Mouse (Mus musculus) 416B (cell line): ENCODE measurements around the gene Ogfod2.

Source experiments
- DNase-seq: peaks from one replicate; pipeline ENCODE4 v3.0.0; 2011; ENCODE audit warnings: low read depth

Gene Ogfod2

DNA sequence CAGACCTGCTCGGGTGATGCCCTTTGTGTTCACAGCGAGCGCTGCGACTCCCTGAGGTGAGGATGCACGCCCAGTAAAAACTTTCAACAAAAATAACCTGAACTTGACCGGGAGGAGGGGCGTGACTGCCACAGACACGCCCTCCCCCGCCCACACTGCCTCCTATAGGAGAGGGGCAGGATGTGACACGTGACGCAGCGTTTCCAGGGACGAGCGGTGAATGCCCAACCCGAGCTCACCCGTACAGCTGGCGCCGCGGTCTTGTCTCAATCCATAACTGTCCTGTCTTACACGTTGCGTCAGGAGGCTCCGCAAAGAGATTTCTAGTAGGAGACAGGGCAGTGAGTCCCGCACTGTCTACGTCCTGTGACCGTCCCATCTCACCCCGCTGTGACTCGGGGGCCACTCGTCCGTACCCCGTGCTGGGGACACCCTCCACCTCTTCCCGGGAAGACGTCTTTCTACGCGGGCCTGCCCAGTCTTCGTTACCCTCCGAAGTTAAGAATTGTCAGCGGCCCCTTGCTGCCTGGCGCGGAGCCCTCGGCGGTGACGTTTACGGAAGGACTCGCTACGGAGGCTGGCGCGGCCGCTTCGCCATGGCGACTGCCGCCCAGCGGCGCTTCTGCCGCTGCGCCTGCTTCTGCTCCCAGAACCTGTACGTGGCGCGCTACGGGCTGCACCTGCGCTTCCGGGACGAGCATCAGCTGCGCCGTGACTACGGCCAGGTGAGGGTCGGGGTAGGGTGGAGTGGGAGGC is at the start of gene Ogfod2:
TSS of gene Ogfod2 (plus strand) at position 556 of the 756 bp plus-strand sequence.
- DNase-seq: peak; percentile 99

DNA sequence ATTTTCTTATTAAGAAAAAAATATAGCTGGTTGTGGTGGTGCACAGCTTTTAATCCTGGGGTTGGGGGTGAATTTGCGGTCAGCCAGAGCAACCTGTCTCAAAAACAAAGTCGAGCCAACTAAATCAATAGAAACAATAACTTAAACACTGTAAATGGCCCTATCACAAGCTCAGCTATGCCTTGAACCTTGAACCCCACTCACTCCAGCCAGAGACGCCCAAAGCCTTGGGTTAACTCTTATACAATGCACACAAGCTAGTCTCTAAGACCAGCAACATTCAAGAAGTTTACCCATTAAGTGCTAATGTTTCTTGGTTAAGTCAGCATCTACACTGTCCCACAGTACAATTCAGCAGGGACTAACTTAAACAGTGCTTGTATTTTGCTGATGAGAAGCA is 42.4 kb upstream of the Ogfod2 start:
- no peak for DNase-seq

DNA sequence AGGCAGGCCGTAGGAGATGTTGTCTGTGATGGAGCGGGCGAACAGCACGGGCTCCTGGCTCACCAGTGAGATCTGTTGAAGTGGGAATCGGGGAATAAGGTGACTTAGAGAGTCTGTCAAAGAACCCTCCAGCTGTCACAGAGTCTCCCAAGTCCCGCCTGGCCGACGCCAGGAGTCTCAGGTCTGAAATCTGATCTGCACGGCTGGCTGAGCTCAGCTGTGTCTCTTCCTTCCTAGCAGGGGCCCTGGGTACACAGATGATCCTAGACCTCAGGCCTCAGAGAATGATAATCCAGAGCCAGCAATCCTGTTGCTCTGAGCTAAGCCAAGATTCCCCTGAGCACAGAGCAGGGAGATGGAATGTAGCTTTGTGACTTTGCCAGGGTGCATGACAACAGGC is 38.4 kb upstream of the Ogfod2 start:
- DNase-seq: peak; percentile 38

DNA sequence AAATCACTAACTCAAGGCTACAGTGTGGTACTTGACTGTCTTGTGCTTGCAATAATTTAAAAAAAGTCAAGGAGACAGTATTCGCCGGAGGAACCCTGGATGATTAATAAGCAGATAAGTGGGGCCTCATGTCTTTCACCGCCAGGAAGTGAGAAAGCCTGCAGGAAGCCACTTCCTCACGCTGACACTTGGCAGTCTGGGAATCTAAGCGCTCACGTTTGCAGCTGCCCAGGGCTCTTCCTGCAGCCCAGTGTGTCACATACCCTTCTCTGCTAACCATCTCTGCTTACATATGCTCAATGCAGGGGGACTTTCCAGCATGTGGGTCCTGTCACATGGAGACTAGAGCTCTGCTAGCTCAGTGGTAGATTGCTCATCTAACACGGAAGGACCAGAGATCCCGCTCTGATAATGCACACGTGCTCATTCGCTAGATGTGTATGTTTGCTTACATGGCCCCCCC is 37.2 kb upstream of the Ogfod2 start:
- DNase-seq: peak; percentile 95

DNA sequence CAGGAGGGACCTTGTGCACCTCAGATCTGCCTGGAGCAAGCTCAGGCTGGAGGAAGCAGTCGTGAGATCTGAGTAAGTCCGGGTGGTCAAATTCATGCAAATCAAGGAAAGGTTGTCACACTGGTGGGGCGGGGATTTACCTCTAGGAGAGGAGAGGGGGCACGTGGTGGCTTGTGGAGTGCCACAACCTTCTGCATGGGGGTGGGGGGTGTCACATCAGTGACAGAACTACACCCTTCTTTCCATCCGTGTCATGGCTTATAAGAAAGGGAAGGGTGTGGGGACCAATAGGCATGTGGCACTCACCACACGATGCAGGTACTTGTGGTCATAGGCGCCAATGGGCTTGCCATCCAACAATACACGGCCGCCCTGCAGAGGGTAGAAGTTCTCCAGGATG is 36.4 kb upstream of the Ogfod2 start:
- DNase-seq: no peak

DNA sequence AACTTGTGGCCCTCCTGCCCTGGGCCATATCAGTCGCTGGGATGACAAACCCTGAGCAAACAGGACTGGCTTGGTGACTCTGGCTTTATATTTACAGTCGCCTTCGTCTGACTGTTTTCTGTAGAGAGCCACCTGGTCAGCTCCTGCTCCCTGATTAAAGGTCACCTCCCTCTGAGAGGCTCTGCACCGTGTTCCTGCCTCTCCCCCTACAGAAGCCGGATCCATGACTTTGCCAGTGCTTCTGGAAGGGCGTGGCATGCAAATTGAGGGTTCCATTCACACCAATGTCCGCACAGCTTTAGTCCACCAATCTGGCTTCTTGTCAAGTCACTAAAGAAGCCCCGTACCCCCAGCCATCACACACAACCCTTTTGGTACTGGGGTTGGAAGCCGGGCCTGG is 35.5 kb upstream of the Ogfod2 start:
- no peak for DNase-seq

DNA sequence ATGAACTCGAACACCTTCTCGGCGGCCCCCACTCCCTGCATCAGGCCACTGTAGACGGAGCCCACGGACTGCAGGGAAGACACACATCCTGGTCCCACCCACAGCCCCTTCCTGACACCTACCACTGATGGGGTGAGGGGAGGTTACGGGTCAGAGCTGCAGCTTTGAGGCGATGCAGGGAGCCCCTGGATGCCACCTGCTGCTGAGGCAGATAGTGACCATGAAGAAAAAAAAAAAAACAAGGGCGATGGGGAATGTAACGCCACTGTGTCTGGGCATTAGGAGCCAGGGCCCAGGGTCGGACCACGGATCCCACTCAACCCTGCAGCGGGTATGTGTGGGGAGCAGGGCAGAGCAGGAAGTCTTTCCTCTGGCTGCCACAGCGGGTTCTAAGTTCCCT is 34.9 kb upstream of the Ogfod2 start:
- no peak for DNase-seq

DNA sequence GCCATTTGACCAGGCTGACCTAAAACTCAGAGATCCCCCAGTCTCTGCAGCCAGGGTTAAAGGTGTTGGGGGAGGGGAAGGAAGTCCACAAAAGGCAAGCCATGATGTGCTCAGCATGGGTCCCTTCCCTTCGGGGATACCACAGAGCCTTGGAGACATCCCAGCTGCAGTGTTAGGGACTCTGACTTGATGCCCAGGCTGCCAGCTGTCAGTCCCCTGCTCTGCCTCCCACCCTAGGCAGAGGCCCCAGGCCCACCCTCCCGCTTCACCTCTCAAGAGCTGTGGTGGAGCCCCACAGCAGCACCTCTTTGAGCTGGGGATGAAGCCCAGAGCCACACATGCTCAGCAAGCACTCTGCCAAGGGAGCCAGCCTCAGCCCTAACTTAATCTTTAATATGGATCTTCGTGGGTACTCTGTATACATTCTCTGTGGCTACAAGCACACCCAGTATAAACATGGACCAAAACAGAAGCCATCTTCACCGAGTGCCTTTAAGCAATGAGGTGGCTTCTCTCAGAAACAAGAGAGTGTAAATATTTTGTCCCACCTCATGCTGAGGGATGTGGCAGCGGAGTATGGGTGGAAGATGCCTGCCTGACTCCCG is 34.1 kb upstream of the Ogfod2 start:
- DNase-seq: no peak

DNA sequence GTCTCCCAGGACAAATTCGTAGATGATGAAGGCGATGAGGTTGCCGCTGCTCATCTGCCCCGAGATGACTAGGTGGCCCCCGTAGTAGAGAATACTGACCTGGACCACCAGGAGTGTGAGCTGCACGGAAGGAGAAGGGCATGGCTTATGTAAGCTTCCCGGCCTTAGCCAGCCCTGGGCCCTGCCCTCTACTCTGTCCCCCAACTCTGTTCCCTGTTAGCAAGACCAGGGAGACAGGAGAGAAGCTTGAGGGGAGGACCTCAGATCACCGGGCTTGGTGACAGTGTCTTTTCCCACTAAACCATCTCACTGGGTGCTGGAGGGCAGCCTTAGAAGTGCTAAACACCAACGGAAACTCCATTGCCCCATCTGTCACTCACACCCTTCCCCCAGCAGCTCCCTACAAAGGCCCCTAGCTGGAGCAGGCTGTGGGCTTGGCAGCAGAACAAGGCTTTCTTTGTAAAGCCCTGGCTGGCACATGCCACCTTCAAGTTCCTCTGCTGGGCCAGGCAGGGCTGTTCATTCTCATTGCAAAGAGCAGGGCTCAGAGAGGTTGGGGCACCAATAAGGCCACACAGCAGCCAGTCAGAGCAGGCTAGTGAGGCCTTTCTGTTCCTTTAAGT is 33.2 kb upstream of the Ogfod2 start:
- peak; percentile 36 for DNase-seq

DNA sequence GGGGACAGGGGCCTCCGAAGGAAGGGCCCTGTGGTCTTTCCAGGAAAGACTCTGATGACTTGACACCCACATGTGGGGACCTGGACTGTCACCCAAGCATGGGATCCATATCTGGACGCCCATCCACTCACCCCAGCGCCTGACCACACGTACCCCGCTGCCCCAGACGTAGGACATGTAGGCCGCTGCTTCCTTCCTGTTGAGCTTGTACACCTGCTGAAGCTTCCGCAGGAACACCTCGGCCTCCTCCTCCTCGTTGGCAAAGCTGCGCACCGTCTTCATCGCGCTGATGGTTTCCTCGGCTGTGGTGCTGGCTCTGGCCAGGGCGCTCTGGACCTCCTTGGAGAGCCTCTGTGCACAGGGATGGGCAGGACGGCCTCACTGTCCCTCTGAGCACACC is 32.2 kb upstream of the Ogfod2 start:
- no peak for DNase-seq

DNA sequence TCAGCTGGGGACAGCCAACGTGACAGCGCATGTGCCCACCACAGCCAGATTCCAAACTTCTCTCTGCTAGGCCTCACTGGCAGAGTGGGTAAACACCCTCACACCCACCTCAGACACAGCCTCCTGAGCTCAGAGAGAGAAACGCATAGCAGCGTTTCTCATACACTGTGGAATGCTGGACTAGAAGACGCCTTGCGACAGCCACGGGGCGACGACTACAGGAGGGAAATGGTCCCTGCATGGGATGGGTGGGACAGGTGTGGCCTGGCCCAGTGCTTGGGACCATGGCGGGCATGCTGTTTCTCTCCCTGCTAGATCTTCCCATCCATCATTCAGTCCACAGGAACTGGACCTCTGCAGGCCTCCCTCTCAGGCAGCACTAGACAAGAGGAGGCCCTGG is 29.6 kb upstream of the Ogfod2 start:
- DNase-seq: no peak

DNA sequence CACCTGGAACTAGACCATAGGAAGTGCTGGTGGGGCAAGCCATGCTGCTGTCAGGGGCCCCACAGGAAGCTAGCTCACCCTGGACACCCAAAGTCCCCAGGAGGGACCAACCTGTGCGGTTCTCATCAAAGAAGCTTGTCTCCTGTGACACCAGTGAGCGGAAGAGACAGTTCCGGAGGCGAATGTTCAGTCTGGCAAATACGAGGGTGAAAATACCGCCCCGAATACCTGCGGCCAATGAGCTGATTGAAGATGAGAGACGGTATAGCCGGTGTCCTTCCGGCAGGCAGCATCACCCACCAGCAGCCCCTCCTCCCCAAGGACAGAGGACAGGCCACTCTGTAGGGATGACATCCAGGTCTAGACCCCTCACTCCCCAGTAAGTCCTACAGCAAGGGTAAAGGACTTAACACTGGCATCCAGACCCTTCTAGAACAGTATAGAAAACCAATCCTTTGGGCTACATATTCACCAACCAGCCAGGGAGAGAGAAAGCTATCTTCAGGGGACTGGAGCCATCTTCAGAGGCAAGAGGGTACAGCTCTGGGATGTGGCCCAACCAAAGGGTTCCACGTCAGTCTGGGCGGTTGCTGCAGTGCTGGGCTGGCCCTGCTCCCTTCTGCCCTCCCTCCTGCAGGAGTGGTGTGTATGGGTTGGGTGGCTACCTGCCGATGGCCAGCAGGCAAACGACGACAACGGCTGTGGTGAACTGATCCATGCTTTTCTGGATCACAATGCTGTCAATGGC is 29.0 kb upstream of the Ogfod2 start:
- DNase-seq: peak; percentile 26

DNA sequence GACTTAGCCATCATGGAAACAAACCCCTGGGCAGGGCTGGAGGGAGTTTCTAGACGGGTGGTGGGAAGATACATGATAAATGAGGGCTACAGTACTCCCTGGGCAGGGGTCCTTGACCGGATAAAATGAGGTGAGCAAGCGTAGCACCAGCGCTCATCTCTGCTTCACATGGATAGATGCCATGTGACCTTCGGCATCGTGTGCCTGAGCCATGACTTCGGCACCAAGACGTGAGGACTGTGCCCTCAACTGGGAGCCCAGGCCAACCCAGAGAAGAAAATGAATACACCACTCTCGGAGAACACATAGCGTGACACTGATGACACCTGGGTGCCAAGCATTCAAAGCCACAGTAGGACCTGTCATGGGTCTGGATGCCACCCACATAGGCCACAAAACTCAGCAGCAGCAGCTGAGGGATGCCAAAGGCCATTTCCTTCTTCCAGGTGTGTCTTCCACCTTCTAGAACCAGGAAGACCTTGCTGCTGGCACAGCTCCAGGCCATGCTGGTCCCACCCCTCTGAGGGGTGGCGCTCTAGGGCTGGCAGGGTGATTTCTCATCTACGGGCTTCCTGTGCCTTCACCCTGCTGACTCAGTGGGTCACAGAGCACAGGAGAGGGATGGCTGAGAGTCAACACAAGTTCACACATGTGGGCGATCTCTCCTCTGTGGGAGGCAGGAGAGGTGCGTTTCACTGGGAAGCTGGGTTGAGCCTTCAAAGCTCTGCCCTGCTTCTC is 28.1 kb upstream of the Ogfod2 start:
- DNase-seq: peak; percentile 55

DNA sequence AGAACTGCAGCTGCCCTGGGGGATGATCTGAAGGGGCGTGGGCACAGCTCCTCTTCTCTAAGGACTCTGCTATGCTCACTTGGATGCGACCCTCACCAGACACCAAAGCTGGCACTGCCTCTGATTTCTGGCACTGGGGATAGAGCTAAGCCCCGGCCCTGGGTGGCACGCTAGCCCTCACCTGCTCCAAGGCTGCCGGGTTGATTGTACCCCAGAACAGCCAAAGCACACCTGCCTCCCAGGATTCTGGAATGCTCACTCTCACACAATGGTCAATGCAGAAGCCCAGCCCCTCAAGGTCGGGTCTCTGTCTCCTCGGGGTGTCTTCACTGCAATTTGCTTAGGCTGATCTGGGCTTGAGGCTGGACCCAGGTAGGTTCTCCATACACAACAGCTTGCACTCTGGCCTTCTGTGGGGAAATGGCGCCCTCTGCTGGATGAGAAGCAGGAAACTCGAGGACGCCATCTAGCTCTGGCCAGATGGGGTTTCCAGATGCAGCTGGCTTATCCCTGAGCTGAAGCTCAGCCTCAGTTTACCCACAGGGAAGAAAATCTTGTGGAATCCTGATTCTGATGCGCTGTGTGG is 27.4 kb upstream of the Ogfod2 start:
- DNase-seq: peak; percentile 83

DNA sequence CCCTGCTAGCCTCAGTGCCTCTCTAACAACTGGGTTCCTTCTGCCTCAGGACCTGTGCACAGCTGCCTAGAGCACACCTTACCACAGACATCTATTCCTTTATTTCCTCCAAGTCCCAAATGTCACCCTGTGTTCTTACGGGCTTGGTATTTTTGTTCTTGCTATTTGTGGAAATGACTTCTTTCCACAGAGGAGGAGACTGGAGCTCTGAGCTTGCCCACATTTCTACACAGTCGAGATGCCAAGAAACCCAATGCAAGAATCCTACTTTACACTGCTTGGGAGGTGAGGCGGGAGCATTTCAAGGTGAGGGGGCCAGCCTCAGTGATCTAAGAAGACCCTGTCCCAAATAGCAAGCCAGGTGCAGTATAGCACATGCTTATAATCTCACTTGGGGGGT is 26.6 kb upstream of the Ogfod2 start:
- DNase-seq: no peak

DNA sequence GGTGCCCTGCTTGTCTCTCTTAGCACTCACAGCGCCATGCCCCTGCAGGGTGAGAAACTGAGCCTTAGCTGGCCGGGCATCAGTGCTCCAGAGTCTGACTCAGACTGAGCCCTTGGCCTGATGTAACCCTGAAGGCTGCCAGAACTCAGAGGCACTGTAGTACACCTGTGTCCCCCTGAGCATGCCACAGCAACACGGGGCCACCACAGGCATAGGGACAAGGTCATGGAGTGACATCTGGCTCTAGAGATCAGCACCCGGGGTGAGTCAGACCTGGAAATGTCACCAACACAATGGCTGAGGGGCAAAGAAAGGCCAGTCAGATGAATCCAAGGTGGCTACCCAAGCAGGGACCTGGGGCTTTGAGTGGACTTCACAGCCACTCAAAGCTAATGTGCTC is 25.2 kb upstream of the Ogfod2 start:
- peak; percentile 19 for DNase-seq

DNA sequence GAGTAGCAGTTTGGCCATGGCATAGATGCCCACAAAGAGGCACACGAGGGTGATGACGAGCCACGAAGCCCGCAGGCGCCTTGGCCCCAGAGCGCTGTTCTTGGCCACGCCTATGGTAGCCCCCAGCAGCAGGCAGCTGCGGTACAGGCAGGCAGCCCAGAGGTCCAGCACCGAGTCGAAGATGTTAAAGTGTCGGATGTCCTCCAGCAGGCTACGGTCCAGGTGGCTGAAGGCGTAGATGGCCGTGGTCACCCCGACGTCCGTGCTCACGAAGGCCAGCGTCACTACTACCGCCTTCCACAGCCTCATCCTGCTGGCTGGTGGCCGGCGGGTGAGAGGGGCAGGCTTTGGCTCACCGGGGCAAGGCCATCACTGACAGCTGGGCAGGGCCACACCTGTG is 22.2 kb upstream of the Ogfod2 start:
- no peak for DNase-seq

DNA sequence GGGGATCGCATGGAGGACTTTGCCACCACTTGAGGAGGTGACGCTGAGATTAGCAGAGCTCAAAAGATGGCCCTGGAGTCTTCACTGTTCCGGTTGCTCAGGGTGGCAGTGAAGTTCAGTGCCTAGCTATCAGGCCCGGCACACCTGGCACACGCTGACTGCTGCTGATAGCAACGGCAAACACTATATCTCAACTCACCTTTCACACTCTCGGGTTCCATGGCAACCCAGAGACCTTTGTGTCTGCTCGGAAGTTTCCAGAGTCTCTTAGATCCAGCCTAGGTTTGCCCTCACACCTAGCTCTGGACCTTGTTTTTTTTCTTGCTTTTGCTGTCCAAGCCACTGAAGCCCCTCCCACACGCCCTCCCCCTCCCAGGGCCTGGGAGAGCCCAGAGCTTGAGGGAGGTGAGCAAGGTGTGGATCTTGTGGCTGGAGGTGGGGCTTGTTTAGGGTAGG is 20.1 kb upstream of the Ogfod2 start:
- no peak for DNase-seq

DNA sequence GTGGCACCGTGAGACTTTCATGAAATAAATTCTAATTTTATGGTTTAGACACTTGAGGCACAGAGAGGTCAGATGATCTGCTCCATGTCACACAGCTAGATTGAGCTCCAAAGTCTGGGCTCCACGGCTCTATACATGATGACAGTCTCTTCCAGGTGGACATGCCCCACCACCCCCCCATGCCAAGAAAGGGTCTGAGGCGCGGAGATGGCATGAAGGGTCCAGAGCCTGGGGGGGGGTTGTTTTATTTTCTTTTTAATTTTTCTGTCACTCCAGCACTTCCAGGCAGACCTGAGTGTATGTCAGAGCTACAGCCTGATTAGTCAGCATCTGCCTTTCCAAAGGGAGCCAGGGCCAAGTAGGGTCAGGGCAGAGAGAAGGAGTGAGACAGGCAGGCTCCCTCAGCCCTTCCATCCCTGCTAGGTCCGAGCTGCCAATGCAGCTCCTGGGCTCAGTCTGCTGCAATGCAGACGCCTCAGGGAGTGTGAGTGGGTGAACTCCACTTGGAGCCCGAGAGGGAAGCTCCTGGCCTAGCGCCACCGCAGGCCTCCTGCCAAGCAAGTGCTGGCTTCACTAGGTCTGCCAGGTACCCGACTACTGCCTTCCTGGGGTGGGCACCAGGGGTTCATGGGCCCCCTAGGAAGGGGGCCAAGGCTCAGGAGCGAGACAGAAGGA is 18.8 kb upstream of the Ogfod2 start:
- no peak for DNase-seq

DNA sequence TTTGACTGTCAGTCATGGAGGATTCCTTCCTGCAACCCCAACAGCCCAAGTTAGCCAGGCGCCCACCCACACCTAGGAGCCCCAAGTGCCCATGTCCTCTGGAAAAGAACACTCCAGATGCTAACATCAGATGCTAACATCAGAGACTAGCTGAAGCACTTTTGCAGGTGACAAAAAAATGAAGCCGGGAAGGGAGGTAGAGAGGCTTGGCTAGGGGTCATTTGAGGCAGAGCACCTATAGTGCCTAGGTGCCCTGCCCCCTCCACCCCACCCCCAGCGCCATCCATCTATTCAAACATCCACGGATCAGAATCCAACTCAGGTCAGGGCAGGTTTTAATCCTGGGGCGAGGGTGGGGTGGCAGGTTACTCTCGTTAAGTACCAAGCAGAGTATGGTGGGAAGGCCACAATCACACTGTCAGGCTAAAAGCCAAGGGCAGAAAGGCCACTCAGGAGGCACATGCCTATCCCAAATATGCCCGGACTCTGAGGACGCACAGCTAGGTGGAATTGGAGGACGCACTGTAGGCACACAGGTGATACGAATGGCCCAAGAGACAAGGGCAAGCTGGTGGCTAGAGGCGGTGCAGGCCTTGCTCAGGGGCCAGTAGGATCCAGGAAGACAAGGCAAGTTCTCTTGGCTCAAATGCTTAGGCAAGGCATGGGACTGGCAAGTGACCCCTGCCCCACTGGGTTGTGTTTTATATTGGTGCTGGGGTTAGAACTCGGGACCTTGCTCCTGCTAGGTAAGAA is 18.1 kb upstream of the Ogfod2 start:
- DNase-seq: no peak
